Mouse (Mus musculus): Measurements from ENCODE around the gene Nbdy. TPM values are rescaled to one million over a fixed set of nuclear protein-coding genes. Genes with fewer than 3 reads are reported as not detected.

Gene Nbdy
- polyA plus RNA-seq (2014; fragmentation: Illumina TruSeq; extraction: RNeasy Lipid Tissue Mini Kit (QIAGEN cat#74804); ENCODE audit: low read depth, low replicate concordance), result 71.2 TPM

GRCm38 (mm10) chrX:153723110-153723916, at the start of gene Nbdy:
TSS of gene Nbdy (plus strand) at chrX:153723590.

GRCm38 (mm10) chrX:153695782-153696395, 27.5 kb upstream of the Nbdy start, which contains the start of gene Kctd12b:
TSS of gene Kctd12b (minus strand) at chrX:153696391.

Other genes with a start within 250 kb of the Nbdy start
- gene Ubqln2, start 225.4 kb upstream of the Nbdy start, polyA plus RNA-seq (2014; fragmentation: Illumina TruSeq; extraction: RNeasy Lipid Tissue Mini Kit (QIAGEN cat#74804); ENCODE audit: low read depth, low replicate concordance), result 20.7 TPM
- not detected for gene Cypt3, start 165.0 kb upstream of the Nbdy start, polyA plus RNA-seq (2014; fragmentation: Illumina TruSeq; extraction: RNeasy Lipid Tissue Mini Kit (QIAGEN cat#74804); ENCODE audit: low read depth, low replicate concordance)
- 9.3 TPM for gene Kctd12b, start 27.2 kb upstream of the Nbdy start, polyA plus RNA-seq (2014; fragmentation: Illumina TruSeq; extraction: RNeasy Lipid Tissue Mini Kit (QIAGEN cat#74804); ENCODE audit: low read depth, low replicate concordance)
- gene Spin2c, start 108.6 kb downstream of the Nbdy start, polyA plus RNA-seq (2014; fragmentation: Illumina TruSeq; extraction: RNeasy Lipid Tissue Mini Kit (QIAGEN cat#74804); ENCODE audit: low read depth, low replicate concordance), result not detected

Data from heart, adult 10 weeks (tissue).